Mouse (Mus musculus): ENCODE data around the gene Lrrn1.

The Lrrn1 gene

GRCm38 (mm10) chr6:107528877-107529864 lies at the start of gene Lrrn1:
Gene Lrrn1 (plus strand): TSS chr6:107529768.
- in situ Hi-C loops (cut with MboI; ENCODE audit: low sequenced_read_pairs), result no loop called here

DNA sequence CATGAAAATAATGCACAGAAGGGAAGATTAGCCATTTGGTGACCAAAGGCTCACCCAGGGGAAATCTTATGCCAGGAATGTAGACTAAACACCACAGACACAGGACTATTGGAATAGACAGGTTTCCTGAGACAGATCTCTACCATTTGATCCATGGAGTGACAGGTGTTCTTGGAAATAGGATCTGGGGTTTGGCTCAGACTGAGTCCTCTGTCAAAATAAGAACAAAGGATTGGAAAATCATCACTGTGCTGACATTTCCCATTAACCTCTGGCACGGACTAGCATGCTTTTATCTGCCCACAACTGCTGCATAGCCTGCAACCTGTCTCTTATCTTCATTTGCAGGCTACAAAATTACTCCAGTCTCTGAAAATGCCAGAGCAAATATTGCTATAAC lies 35.1 kb upstream of the Lrrn1 start:
- in situ Hi-C loops (cut with MboI; ENCODE audit: low sequenced_read_pairs), result no loop called here

DNA sequence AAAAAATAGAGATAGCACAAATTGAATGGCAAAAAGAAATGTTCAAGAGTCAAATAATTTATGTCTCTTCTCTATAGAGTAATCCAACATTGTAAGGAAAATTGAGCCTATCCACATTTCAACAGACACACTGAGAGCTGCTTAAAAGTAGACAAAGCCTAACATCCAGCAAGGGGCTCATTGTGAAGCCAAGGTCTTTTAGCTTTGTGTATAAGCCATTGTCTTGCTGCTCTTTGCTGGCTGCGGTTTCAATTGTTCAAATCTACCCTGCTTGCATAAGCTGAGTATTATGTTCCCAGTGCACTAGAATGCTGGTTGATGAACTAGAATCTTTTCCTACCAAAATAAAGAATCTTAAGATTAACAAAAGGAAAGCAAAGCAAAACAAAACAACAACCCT lies 33.7 kb upstream of the Lrrn1 start:
- in situ Hi-C loops (cut with MboI; ENCODE audit: low sequenced_read_pairs), result no loop called here

DNA sequence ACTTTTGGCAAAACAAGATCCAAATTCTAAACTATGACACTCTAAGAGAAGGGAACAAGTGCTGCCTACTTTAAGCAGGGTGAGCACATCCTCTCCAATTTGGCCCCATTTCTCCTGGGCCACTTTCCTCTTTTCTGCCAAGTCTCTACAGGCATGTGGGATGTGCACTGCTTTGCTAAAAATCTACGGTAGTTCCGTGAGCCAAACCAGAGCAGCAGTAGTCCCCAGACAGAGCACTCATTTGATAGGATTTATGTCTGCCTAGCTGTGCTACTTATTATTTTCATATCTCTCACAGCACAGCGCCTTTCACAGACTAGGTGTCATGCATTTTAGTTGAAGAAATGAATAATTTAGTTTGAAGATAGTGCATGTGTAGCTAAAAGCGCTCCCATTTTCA lies 15.9 kb upstream of the Lrrn1 start:
- in situ Hi-C loops (cut with MboI; ENCODE audit: low sequenced_read_pairs), result no loop called here

DNA sequence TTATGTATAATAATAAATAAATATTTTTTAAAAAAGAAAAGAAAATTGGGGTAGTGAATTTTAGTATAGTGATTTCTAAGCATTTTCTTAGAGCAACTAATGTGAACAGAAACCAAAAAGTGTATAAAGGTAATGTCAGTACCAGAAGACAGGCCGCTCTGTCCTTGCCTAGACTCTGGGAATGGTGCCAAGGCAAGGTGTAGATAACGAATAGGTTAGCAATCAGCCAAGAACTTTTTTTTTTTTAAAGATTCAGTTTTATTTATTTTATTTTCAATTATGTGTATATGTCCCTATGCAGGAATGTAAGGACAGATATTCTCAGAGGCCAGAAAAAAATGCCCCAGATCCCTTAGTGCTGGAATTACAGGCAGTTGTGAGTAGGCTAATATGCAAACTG lies 5.6 kb upstream of the Lrrn1 start:
- in situ Hi-C loops (cut with MboI; ENCODE audit: low sequenced_read_pairs), result no loop called here

DNA sequence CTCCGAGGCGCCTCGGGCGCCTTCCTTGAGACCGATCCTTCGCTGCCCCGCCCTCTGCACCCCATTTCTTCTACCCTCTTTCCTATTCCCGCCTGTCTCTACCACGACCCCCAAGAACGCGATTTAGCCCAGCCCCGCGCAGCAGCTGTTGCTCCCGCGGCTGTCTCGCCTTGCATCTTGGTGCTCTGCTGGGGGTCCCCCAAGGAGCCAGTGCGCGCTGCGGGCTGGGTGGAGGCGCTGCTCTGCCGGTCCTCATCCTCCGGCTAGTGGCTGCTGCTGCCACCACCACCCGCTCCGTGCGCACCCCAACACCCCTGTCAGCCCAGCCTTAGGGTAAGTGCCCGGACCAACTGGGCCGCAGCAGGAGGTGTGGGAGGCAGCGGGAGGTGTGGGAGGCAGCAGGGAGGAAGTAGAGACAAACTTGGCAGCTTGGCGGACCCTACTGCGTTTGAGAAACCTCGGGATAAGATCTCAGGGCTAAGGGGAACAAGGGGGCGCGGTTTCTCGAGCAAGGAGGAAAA lies 403 bp downstream of the Lrrn1 start:
- in situ Hi-C loops (cut with MboI; ENCODE audit: low sequenced_read_pairs), result no loop called here

DNA sequence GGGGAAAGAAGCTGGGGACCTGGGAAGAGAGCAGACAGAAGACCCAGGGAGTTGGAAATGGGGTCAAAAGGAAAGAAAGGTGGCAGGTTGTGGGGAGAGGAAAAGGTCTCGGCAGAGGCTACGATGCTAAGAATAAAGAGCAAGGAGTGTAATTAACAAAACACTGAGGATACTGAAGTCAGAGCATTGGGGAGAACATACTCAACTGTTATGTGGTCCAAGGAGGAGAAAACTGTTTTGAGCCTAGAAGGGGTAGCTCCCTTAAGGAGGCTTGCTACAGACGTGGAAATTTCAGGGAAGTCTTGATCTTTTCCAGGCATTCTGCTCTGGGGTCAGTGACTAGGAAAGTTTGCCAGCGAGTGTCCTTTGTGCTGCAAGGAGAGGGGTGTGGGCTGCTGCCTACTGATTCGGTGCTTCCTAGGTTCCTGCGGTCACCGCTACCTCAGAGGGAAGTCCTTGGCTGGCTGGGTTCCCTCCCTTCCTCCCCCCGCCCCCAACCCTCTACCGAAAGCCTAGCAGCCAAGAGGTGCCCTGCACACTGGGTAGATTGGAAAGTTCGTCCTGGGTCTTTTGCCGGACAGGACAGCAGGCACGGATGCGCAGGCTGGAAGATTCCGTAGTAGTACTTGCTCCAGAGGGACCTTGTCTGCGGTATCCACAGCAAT lies 1.2 kb downstream of the Lrrn1 start:
- in situ Hi-C loops (cut with MboI; ENCODE audit: low sequenced_read_pairs), result no loop called here

DNA sequence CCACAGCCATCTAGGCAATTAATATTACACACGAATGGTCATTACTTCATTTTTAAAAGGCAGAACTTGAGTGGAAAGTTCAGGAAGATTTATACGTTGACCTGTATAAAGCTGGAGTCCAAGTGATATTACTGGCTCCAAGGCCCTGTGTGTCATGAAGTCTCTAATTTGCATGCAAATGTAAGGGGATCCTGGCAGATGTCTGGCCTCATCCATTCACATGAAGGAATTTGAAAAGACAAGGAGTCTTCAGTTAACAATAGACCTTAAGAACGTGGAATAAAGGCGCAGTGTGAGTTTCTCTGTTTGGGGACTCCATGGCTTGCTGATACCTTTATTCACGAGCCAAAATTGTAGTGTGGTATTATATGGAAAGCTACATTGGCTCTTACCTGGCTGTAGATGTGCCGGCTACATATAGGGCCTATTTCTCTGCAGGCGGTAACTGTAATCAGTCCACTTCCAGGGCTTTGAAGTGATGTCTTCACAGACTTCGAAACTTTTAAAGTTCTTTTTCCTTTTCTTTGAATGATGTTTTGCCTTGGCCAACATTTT lies 2.0 kb downstream of the Lrrn1 start:
- in situ Hi-C loops (cut with MboI; ENCODE audit: low sequenced_read_pairs), result no loop called here

- in situ Hi-C loops (cut with MboI; ENCODE audit: low sequenced_read_pairs), result no loop called here
Measured at GRCm38 (mm10) chr6:107534533-107534932, 5.0 kb downstream of the Lrrn1 start.

DNA sequence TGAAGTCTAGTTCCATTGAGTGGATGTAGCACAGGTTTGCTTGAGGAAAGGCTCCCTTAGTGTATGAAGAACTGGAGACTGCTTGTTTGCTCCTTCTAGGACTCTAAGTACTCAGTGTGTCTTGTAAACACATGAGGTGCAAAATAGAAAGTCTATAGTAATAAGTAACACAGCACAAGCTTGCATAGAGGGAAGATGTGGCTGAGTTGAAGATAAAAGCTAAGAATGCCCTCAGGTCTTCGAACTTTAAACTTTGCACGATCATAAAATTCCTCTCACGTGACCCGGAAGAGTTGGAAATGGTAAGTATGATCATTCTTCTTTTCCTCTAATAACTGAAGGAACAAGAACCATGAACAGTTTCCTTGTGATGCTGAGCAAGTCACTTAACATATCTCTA lies 7.1 kb downstream of the Lrrn1 start:
- in situ Hi-C loops (cut with MboI; ENCODE audit: low sequenced_read_pairs), result no loop called here

DNA sequence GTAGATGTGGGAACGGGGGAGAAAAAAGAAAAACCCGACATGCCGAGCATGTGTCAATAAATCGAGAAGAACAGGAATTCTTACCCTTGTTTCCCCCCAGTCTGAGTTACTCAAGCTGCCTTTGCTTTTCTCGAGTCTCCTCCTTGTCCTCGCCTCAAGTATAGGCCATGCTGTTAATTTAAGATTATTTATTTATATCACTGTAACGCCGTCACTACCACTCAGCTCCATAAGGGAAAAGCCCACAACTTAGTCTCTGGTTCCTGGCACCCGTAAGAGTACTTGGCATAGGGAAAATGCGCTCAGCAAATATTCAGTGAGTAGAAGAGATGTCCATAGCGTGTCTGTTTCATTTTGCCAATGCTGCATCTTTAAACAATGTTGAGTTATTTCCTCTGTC lies 11.7 kb downstream of the Lrrn1 start:
- in situ Hi-C loops (cut with MboI; ENCODE audit: low sequenced_read_pairs), result no loop called here

- in situ Hi-C loops (cut with MboI; ENCODE audit: low sequenced_read_pairs), result no loop called here
Measured at GRCm38 (mm10) chr6:107541918-107542317, 12.3 kb downstream of the Lrrn1 start.

DNA sequence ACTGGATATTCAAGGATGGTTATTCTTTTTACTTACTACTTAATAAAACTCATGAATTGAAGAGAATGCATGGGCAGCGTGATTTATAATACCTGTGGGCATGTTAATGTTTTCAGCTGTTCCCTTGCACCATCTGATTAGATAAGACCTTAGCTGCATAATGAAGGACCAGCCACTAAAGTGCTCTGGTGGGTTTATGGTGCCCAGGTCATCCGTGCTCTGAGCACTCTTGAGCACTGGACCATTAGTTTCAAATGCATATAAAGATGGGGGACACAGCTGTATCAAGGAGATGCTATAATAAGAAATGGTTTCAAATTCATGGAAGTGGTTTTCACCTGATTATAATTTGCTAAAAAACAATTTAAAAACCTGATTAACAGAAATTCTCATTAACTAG lies 16.7 kb downstream of the Lrrn1 start:
- in situ Hi-C loops (cut with MboI; ENCODE audit: low sequenced_read_pairs), result no loop called here

GRCm38 (mm10) chr6:107552511-107552910 lies 22.9 kb downstream of the Lrrn1 start:
- in situ Hi-C loops (cut with MboI; ENCODE audit: low sequenced_read_pairs), result no loop called here

GRCm38 (mm10) chr6:107555364-107555763 lies 25.8 kb downstream of the Lrrn1 start:
- in situ Hi-C loops (cut with MboI; ENCODE audit: low sequenced_read_pairs), result no loop called here

GRCm38 (mm10) chr6:107556996-107557395 lies 27.4 kb downstream of the Lrrn1 start:
- in situ Hi-C loops (cut with MboI; ENCODE audit: low sequenced_read_pairs), result no loop called here

DNA sequence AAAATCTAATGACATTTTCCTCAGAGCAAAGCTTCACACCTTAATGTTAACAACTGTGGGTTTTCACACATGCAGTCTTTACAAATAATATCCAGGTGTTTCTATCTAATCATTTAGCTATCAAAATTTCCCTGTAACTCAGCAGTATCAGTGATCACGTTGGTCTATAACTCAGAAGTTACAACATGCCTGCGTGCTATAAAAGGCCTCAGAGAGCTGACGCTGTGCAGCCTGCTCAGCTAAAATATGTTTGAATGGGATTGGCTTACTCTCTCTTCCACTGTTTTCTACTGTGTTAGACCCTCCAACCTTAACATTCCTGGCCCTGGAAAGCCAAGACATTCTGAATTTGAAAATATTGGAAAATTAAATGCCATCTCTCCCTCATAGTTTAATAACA lies 28.2 kb downstream of the Lrrn1 start:
- in situ Hi-C loops (cut with MboI; ENCODE audit: low sequenced_read_pairs), result no loop called here

GRCm38 (mm10) chr6:107562255-107562654 lies 32.7 kb downstream of the Lrrn1 start:
- in situ Hi-C loops (cut with MboI; ENCODE audit: low sequenced_read_pairs), result no loop called here

DNA sequence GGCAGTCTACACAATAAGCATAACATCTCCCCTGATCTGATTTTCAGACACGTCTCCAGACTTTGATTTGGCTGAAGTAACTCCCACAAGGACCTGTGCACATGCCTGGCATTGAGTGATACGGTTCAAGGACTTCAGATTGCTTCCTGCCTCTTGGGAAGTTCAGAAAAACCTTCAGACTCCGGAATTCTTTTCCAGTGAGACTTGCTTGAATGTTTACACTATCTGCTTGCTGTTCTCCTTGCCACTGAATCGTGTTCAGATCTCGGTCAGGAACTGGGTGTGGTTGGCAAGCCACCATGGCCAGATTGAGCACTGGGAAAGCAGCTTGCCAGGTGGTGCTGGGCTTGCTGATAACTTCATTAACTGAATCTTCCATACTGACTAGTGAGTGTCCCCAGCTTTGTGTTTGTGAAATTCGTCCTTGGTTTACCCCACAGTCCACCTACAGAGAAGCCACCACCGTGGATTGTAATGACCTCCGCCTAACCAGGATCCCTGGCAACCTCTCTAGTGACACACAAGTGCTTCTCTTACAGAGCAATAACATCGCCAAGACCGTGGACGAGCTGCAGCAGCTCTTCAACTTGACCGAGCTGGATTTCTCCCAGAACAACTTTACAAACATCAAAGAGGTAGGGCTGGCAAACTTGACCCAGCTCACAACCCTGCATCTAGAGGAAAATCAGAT lies 37.5 kb downstream of the Lrrn1 start:
- in situ Hi-C loops (cut with MboI; ENCODE audit: low sequenced_read_pairs), result no loop called here

- in situ Hi-C loops (cut with MboI; ENCODE audit: low sequenced_read_pairs), result no loop called here
Measured at GRCm38 (mm10) chr6:107574561-107574960, 45.0 kb downstream of the Lrrn1 start.

- in situ Hi-C loops (cut with MboI; ENCODE audit: low sequenced_read_pairs), result no loop called here
Measured at GRCm38 (mm10) chr6:107575405-107575804, 45.8 kb downstream of the Lrrn1 start.

Measured in CH12F3 (cell line).